Mouse (Mus musculus) liver, embryonic 11.5 days (tissue): Measurements from ENCODE around the gene Serpina10. TPM values are rescaled to one million over a fixed set of nuclear protein-coding genes. Genes with fewer than 3 reads are reported as not detected.
A peak's percentile ranks its signal among the peaks of the same experiment; 100 is the strongest.

ENCODE experiments used
- ATAC-seq: fragments of 200-750 bp; cut with Nextera tagmentation; replicated peaks from 2 replicates; pipeline ENCODE4 v1.8.0; 2017; ENCODE audit warnings: moderate number of reproducible peaks, mild to moderate bottlenecking, moderate TSS enrichment, moderate library complexity; ENCODE audit not compliant: low FRiP score
- DNase-seq: peaks from one replicate; pipeline ENCODE4 v3.0.0-alpha.2; 2017; ENCODE audit warnings: low spot score
- H3K27ac ChIP-seq: fragments of 300-500 bp; sonication (generic); 2 replicates; pipeline ENCODE4 v1.5.1; 2014; ENCODE audit warnings: mild to moderate bottlenecking, low read depth, low read length, control low read depth
- H3K27me3 ChIP-seq: fragments of 300-500 bp; sonication (generic); replicated peaks from 2 replicates; pipeline ENCODE4 v1.6.1; 2014; ENCODE audit warnings: low read length, mixed read lengths; ENCODE audit not compliant: control insufficient read depth, insufficient read depth
- H3K36me3 ChIP-seq: fragments of 300-500 bp; sonication (generic); 2 replicates; pipeline ENCODE4 v1.6.1; 2014; ENCODE audit warnings: mild to moderate bottlenecking, low read length, moderate library complexity, mixed read lengths; ENCODE audit not compliant: control insufficient read depth, insufficient read depth
- H3K4me1 ChIP-seq: fragments of 300-500 bp; sonication (generic); replicated peaks from 2 replicates; pipeline ENCODE4 v1.6.1; 2014; ENCODE audit warnings: low read length, mixed read lengths; ENCODE audit not compliant: control insufficient read depth, insufficient read depth
- H3K4me2 ChIP-seq: fragments of 300-500 bp; sonication (generic); 2 replicates; pipeline ENCODE4 v1.6.1; 2014; ENCODE audit warnings: mild to moderate bottlenecking, control low read depth, moderate library complexity
- H3K4me3 ChIP-seq: fragments of 300-500 bp; sonication (generic); 2 replicates; pipeline ENCODE4 v1.5.1; 2014; ENCODE audit warnings: low read depth, low read length, control low read depth
- H3K9ac ChIP-seq: fragments of 300-500 bp; sonication (generic); 2 replicates; pipeline ENCODE4 v1.6.1; 2014; ENCODE audit warnings: low read depth, low read length, control low read depth
- H3K9me3 ChIP-seq: fragments of 300-500 bp; sonication (generic); 2 replicates; pipeline ENCODE4 v1.6.1; 2016; ENCODE audit warnings: low read length, inconsistent platforms, mixed read lengths; ENCODE audit not compliant: control insufficient read depth
- WGBS: fragments of 180-500 bp; shearing (Covaris S2); extraction: QIAGEN DNeasy Blood & Tissue Kit; methylation state at CpG from one replicate; pipeline ENCODE4 v1.1.7; 2014; 5-methylcytosine and 5-hydroxymethylcytosine counted together
- polyA plus RNA-seq: library from polyadenylated mRNA; unstranded; fragments of >200 nt; fragmentation: Nextera tagmentation; extraction: Ambion mirVana; gene quantifications from 2 replicates; pipeline ENCODE4 v1.2.1, GENCODE M21; 2014

Gene Serpina10
- polyA plus RNA-seq, 1 experiment from 2014 or later = 21.2 TPM

DNA sequence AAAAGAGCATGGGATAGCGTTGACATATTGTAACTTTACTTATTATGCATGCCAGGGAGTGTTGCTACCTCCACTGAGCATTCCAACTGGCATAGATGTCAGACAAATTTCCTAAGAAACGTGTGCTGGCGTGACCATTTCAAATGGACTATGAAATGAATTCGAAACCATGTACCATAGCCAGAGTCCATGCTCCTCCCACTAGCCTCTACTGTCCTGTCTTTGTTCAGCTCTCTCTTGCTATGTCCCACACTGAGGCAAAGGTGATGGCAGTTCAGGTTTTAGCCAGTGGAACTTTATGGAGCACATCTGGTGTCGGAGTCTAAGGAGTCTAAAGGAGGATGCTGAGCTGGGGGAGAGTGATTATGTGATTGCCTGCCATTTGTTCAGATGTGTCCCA lies 28.8 kb upstream of the Serpina10 start:
- no peak overlapping the region for H3K9ac ChIP-seq
- DNase-seq = no peak
- no peak overlapping the region for H3K4me3 ChIP-seq
- no peak for ATAC-seq
- H3K36me3 ChIP-seq = no peaks in the 10 kb centered on the region
- no peaks in the 10 kb centered on the region for H3K4me1 ChIP-seq
- H3K9me3 ChIP-seq = no peaks in the 10 kb centered on the region
- WGBS = 77% methylated on average over 5 of the region's 5 CpGs
- no peak overlapping the region for H3K27ac ChIP-seq
- H3K4me2 ChIP-seq = no peak overlapping the region
- H3K27me3 ChIP-seq = no peaks in the 10 kb centered on the region

GRCm38 (mm10) chr12:103659171-103659570 lies 27.9 kb upstream of the Serpina10 start:
- 76% methylated on average over 2 of the region's 2 CpGs for WGBS
- Histone ChIP-seq H3K4me3 (no peak overlapping the region), H3K9me3 (no peaks in the 10 kb centered on the region), H3K36me3 (no peaks in the 10 kb centered on the region), H3K9ac (no peak overlapping the region), H3K4me2 (no peak overlapping the region), H3K27ac (no peak overlapping the region), H3K27me3 (no peaks in the 10 kb centered on the region), H3K4me1 (no peaks in the 10 kb centered on the region)
- DNase-seq (no peak), ATAC-seq (no peak)

DNA sequence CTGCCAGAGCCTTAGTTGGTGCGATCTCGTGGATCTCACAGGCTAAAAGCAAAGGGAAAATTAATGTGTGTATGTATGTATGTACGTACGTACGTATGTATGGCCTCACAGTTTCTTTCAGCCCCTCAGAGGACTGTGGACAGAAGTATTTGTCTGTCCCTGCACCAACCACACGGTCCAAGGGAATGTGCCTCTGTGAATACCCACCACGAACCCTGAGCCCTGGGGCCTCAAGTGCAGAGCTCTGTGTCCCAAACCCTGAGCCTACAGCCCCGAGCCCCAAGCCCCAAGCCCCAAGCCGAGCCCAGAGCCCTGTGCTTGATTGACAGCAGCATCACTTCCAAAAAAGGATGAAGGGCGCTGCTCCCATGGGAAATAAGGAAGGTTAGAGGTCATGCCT lies 26.7 kb upstream of the Serpina10 start:
- Histone ChIP-seq H3K36me3 (no peaks in the 10 kb centered on the region), H3K27ac (peak overlapping the region; percentile 38; the same call in 1 of the 2 replicates), H3K4me1 (no peaks in the 10 kb centered on the region), H3K4me3 (no peak overlapping the region), H3K9me3 (no peaks in the 10 kb centered on the region), H3K27me3 (no peaks in the 10 kb centered on the region), H3K9ac (no peak overlapping the region), H3K4me2 (no peak overlapping the region)
- ATAC-seq (no peak), DNase-seq (no peak)
- 76% methylated on average over 10 of the region's 10 CpGs for WGBS

- ATAC-seq (0 out of 2 replicates have a peak, but pooled peaks have one; percentile 16), DNase-seq (no peak)
- Histone ChIP-seq H3K4me2 (peak within 1 kb of the TSS; percentile 57), H3K36me3 (no peaks in the 10 kb centered on the region), H3K4me3 (peak within 1 kb of the TSS; percentile 40), H3K9ac (peak within 1 kb of the TSS; percentile 62), H3K27ac (peak within 1 kb of the TSS; percentile 60), H3K27me3 (no peaks in the 10 kb centered on the region), H3K9me3 (no peaks in the 10 kb centered on the region), H3K4me1 (no peaks in the 10 kb centered on the region)
- 64% methylated on average over 9 of the region's 9 CpGs for WGBS
These were observed 25.8 kb upstream of the Serpina10 start, which contains the start of gene Serpina6 for GRCm38 (mm10) chr12:103656848-103657626. Serpina6 (minus strand) TSS chr12:103657212.

- H3K4me3 ChIP-seq = peak overlapping the region; percentile 40
- peak; percentile 47; the same call in 1 of the 2 replicates for ATAC-seq
These were observed 24.1 kb upstream of the Serpina10 start for GRCm38 (mm10) chr12:103655123-103656044.

GRCm38 (mm10) chr12:103653836-103654235 lies 22.6 kb upstream of the Serpina10 start:
- DNase-seq (no peak), ATAC-seq (no peak)
- WGBS = 90% methylated on average over 2 of the region's 2 CpGs
- H3K4me1 ChIP-seq = no peaks in the 10 kb centered on the region
- H3K4me3 ChIP-seq = no peak overlapping the region
- H3K9me3 ChIP-seq = no peaks in the 10 kb centered on the region
- H3K9ac ChIP-seq = no peak overlapping the region
- no peaks in the 10 kb centered on the region for H3K27me3 ChIP-seq
- peak overlapping the region; percentile 57 for H3K4me2 ChIP-seq
- no peaks in the 10 kb centered on the region for H3K36me3 ChIP-seq
- H3K27ac ChIP-seq = no peak overlapping the region; the same call in 1 of the 2 replicates

More at GRCm38 (mm10) chr12:103655123-103656044, 24.1 kb upstream of the Serpina10 start:
- Histone ChIP-seq H3K27ac (peak overlapping the region; percentile 60; the same call in 1 of the 2 replicates), H3K9me3 (no peaks in the 10 kb centered on the region), H3K9ac (no peak overlapping the region), H3K36me3 (no peaks in the 10 kb centered on the region), H3K4me1 (no peaks in the 10 kb centered on the region), H3K4me2 (peak overlapping the region; percentile 57), H3K27me3 (no peaks in the 10 kb centered on the region)
- DNase-seq = no peak
- 73% methylated on average over 7 of the region's 7 CpGs for WGBS

DNA sequence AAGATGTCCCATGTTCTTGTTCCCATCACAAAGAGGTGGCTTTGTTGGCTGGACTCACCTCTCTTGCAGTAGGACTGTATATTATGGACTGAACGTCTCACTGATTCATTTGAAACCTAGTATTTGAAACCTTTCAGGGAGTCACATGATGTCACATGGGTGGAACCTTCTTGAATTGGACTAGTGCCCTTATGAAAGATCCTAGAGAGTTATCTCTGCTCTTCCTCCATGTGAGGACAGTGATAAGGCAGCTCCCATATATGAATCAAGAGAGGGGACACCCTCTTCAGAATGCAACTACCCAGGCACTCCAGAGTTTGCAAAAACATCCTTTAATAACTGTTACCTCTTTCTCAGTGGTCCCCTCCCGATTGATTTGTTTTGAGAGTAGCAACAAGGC lies 15.1 kb upstream of the Serpina10 start:
- WGBS = 64% methylated on average over 2 of the region's 2 CpGs
- no peak overlapping the region for H3K27ac ChIP-seq
- no peak overlapping the region for H3K9ac ChIP-seq
- H3K27me3 ChIP-seq = no peaks in the 10 kb centered on the region
- H3K4me3 ChIP-seq = no peak overlapping the region
- ATAC-seq = no peak
- no peak overlapping the region for H3K4me2 ChIP-seq
- H3K9me3 ChIP-seq = no peaks in the 10 kb centered on the region
- H3K4me1 ChIP-seq = no peaks in the 10 kb centered on the region
- peak; percentile 17 for DNase-seq
- no peaks in the 10 kb centered on the region for H3K36me3 ChIP-seq

GRCm38 (mm10) chr12:103644601-103645000 lies 13.4 kb upstream of the Serpina10 start:
- H3K9me3 ChIP-seq = no peaks in the 10 kb centered on the region
- no peak overlapping the region for H3K4me2 ChIP-seq
- 37% methylated on average over 5 of the region's 5 CpGs for WGBS
- H3K4me1 ChIP-seq = no peaks in the 10 kb centered on the region
- no peaks in the 10 kb centered on the region for H3K36me3 ChIP-seq
- H3K27me3 ChIP-seq = no peaks in the 10 kb centered on the region
- peak; percentile 20 for DNase-seq
- H3K9ac ChIP-seq = no peak overlapping the region
- no peak overlapping the region for H3K27ac ChIP-seq
- no peak overlapping the region for H3K4me3 ChIP-seq
- no peak for ATAC-seq
